Mouse (Mus musculus) heart, postnatal 25 days (tissue): ENCODE data around the gene Gm14403. TPM values are rescaled to one million over a fixed set of nuclear protein-coding genes. Genes with fewer than 3 reads are reported as not detected.
"Not testable (repeated sequence)": the region's sequence is repeated elsewhere in the genome, so short reads cannot be mapped to it uniquely, and the experiment has no call there.

ENCODE experiments used
- DNase-seq: peaks from one replicate; pipeline ENCODE4 v3.0.0; 2022; ENCODE audit warnings: low spot score
- intact Hi-C: fragments of 180-260 bp; cut with DNase I; formaldehyde crosslinking; loops from one replicate; pipeline ENCODE4 v1.15.1; 2025
- total RNA-seq, 2 experiments: library from RNA; stranded (reverse); gene quantifications; 2 replicates each; pipeline ENCODE4 v1.2.3; 2021

Gene Gm14403
- total RNA-seq, 2 experiments from 2014 or later, result 77.7 to 82.1 TPM

DNA sequence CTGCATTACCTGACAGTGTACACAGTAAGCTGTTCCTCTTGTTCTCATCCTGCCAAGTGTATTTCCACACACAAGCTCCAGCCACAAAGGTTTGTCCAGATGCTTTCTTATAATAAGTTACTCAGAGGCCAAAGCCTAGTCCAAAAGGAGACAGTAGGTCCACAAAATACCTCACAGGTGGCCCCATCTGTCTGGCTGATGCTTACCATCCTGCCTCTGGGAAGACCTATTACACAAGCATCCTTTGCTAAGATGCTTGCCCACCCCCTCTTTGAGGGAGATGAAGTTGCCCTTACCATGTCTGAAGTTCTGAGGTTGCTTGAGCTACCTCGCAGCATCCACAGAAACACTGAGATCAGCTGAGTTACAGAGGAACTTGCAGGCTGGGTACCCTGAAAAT is 57.2 kb downstream of the Gm14403 start:
- DNase-seq, intact Hi-C loops: not testable (repeated sequence)

Other genes with a start within 250 kb of the Gm14403 start
- gene Gm14409, start 231.2 kb upstream of the Gm14403 start, total RNA-seq, result 1 to 10 TPM; 1.3 to 1.4 TPM
- under 1 TPM; 0.73 to 0.81 TPM for gene Gm14412, start 173.9 kb upstream of the Gm14403 start, total RNA-seq
- 10 to 100 TPM; 17.2 to 18.4 TPM for gene Gm14418, start 99.9 kb upstream of the Gm14403 start, total RNA-seq
- gene Zfp970, start 33.5 kb upstream of the Gm14403 start, total RNA-seq, result 100 to 1,000 TPM; 492 to 508 TPM
- gene Gm14406, start 80.0 kb downstream of the Gm14403 start, total RNA-seq, result under 1 TPM; 0.60 to 0.73 TPM